Mouse (Mus musculus) kidney, postnatal 0 days (tissue): ENCODE data around the gene Krt72. TPM values are rescaled to one million over a fixed set of nuclear protein-coding genes. Genes with fewer than 3 reads are reported as not detected.
A peak's percentile ranks its signal among the peaks of the same experiment; 100 is the strongest.

Source experiments
- ATAC-seq: fragments of 200-750 bp; cut with Nextera tagmentation; replicated peaks from 2 replicates; pipeline ENCODE4 v1.8.0; 2017; ENCODE audit warnings: low read depth, moderate number of reproducible peaks, moderate TSS enrichment, moderate library complexity; ENCODE audit not compliant: low FRiP score
- DNase-seq: peaks from one replicate; pipeline ENCODE4 v3.0.0-alpha.2; 2016; ENCODE audit warnings: low spot score
- H3K27ac ChIP-seq: fragments of 300-500 bp; sonication (generic); 2 replicates; pipeline ENCODE4 v1.5.1; 2014; ENCODE audit warnings: mild to moderate bottlenecking
- H3K27me3 ChIP-seq: fragments of 300-500 bp; sonication (generic); 2 replicates; pipeline ENCODE4 v1.6.1; 2014; ENCODE audit warnings: low read length, mixed read lengths; ENCODE audit not compliant: insufficient read depth
- H3K36me3 ChIP-seq: fragments of 300-500 bp; sonication (generic); 2 replicates; pipeline ENCODE4 v1.6.1; 2014; ENCODE audit warnings: low read length, mixed read lengths; ENCODE audit not compliant: insufficient read depth
- H3K4me1 ChIP-seq: fragments of 300-500 bp; sonication (generic); replicated peaks from 2 replicates; pipeline ENCODE4 v1.6.1; 2014; ENCODE audit warnings: antibody characterized with exemption, low read length, mixed read lengths; ENCODE audit not compliant: insufficient read depth
- H3K4me2 ChIP-seq: fragments of 300-500 bp; sonication (generic); 2 replicates; pipeline ENCODE4 v1.6.1; 2014; ENCODE audit warnings: mild to moderate bottlenecking, low read length, moderate library complexity, mixed read lengths
- H3K4me3 ChIP-seq: fragments of 300-500 bp; sonication (generic); replicated peaks from 2 replicates; pipeline ENCODE4 v1.5.1; 2014; ENCODE audit warnings: low read depth, low read length
- H3K9ac ChIP-seq: fragments of 300-500 bp; sonication (generic); 2 replicates; pipeline ENCODE4 v1.6.1; 2014; ENCODE audit warnings: low read depth, low read length
- H3K9me3 ChIP-seq: fragments of 300-500 bp; sonication (generic); replicated peaks from 2 replicates; pipeline ENCODE4 v1.6.1; 2016; ENCODE audit warnings: low read length, inconsistent platforms, mixed read lengths
- CTCF ChIP-seq: IDR thresholded peaks from 2 replicates; pipeline ENCODE4 v1.5.1; 2016; ENCODE audit warnings: antibody characterized with exemption, low read depth, mild to moderate bottlenecking, moderate library complexity
- WGBS: fragments of 180-500 bp; shearing (Covaris S2); extraction: QIAGEN DNeasy Blood & Tissue Kit; methylation state at CpG from one replicate; pipeline ENCODE4 v1.1.7; 2014; 5-methylcytosine and 5-hydroxymethylcytosine counted together
- polyA plus RNA-seq: library from polyadenylated mRNA; unstranded; fragments of >200 nt; fragmentation: Nextera tagmentation; extraction: Ambion mirVana; gene quantifications from 2 replicates; pipeline ENCODE4 v1.2.1, GENCODE M21; 2015

The Krt72 gene
- polyA plus RNA-seq, result not detected in 2 replicates

- ATAC-seq (no peak), DNase-seq (no peak)
- no peaks in the 10 kb centered on the region for H3K27me3 ChIP-seq
- no peak within 1 kb of the TSS for H3K4me3 ChIP-seq
- no peak within 1 kb of the TSS for H3K9ac ChIP-seq
- no peak for TF ChIP-seq CTCF
- no peaks in the 10 kb centered on the region for H3K36me3 ChIP-seq
- WGBS, result 93% methylated on average over 18 of the region's 18 CpGs
- no peaks in the 10 kb centered on the region for H3K9me3 ChIP-seq
- H3K4me1 ChIP-seq, result no peaks in the 10 kb centered on the region
- H3K27ac ChIP-seq, result no peak within 1 kb of the TSS
- H3K4me2 ChIP-seq, result no peak within 1 kb of the TSS
Observed at GRCm38 (mm10) chr15:101786360-101786759, at the start of gene Krt72. Gene Krt72, minus strand, starts transcription at chr15:101786460.

- no peak overlapping the region for H3K27ac ChIP-seq
- no peak overlapping the region for H3K4me2 ChIP-seq
- H3K36me3 ChIP-seq, result no peaks in the 10 kb centered on the region
- no peaks in the 10 kb centered on the region for H3K4me1 ChIP-seq
- H3K9ac ChIP-seq, result no peak overlapping the region
- TF ChIP-seq CTCF, result peak; percentile 44; the same call in 1 of the 2 replicates
- H3K9me3 ChIP-seq, result no peaks in the 10 kb centered on the region
- ATAC-seq, result no peak
- no peak for DNase-seq
- 65% methylated on average over 5 of the region's 5 CpGs for WGBS
- no peaks in the 10 kb centered on the region for H3K27me3 ChIP-seq
- H3K4me3 ChIP-seq, result no peak overlapping the region
Observed at GRCm38 (mm10) chr15:101834784-101835328, 48.6 kb upstream of the Krt72 start.

- no peak for TF ChIP-seq CTCF
- Histone ChIP-seq H3K4me2 (no peak overlapping the region), H3K27me3 (no peaks in the 10 kb centered on the region), H3K36me3 (no peaks in the 10 kb centered on the region), H3K9ac (no peak overlapping the region), H3K27ac (no peak overlapping the region), H3K4me3 (no peak overlapping the region), H3K9me3 (no peaks in the 10 kb centered on the region), H3K4me1 (no peaks in the 10 kb centered on the region)
- WGBS, result 19% methylated on average over 6 of the region's 6 CpGs
- ATAC-seq (no peak), DNase-seq (no peak)
Observed at GRCm38 (mm10) chr15:101833131-101833530, 46.9 kb upstream of the Krt72 start.

- WGBS, result 66% methylated on average over 5 of the region's 5 CpGs
- TF ChIP-seq CTCF, result no peak
- H3K4me2 ChIP-seq, result no peak overlapping the region
Observed at GRCm38 (mm10) chr15:101829441-101829840, 43.2 kb upstream of the Krt72 start.

GRCm38 (mm10) chr15:101821786-101822185, 35.5 kb upstream of the Krt72 start:
- Histone ChIP-seq H3K9ac (no peak overlapping the region), H3K27ac (no peak overlapping the region), H3K4me2 (no peak overlapping the region), H3K27me3 (no peaks in the 10 kb centered on the region), H3K4me1 (no peaks in the 10 kb centered on the region; the same call in 1 of the 2 replicates), H3K9me3 (no peaks in the 10 kb centered on the region), H3K4me3 (no peak overlapping the region), H3K36me3 (no peaks in the 10 kb centered on the region)
- no peak for ATAC-seq
- 25% methylated on average over 3 of the region's 3 CpGs for WGBS
- no peak for DNase-seq
- no peak for TF ChIP-seq CTCF

More at GRCm38 (mm10) chr15:101829441-101829840, 43.2 kb upstream of the Krt72 start:
- Histone ChIP-seq H3K27me3 (no peaks in the 10 kb centered on the region), H3K9me3 (no peaks in the 10 kb centered on the region), H3K36me3 (no peaks in the 10 kb centered on the region), H3K27ac (no peak overlapping the region), H3K9ac (no peak overlapping the region), H3K4me1 (no peaks in the 10 kb centered on the region), H3K4me3 (no peak overlapping the region)
- ATAC-seq, result no peak
- DNase-seq, result no peak

GRCm38 (mm10) chr15:101817875-101818274, 31.6 kb upstream of the Krt72 start, which contains the start of gene Krt2:
Gene Krt2, minus strand, starts transcription at chr15:101818169.
- WGBS, result 77% methylated on average over 16 of the region's 16 CpGs
- ATAC-seq (no peak), DNase-seq (no peak)
- no peak within 1 kb of the TSS for H3K4me3 ChIP-seq
- H3K9me3 ChIP-seq, result no peaks in the 10 kb centered on the region
- no peaks in the 10 kb centered on the region for H3K4me1 ChIP-seq
- H3K4me2 ChIP-seq, result no peak within 1 kb of the TSS
- no peaks in the 10 kb centered on the region for H3K27me3 ChIP-seq
- H3K27ac ChIP-seq, result no peak within 1 kb of the TSS
- H3K36me3 ChIP-seq, result no peaks in the 10 kb centered on the region
- no peak for TF ChIP-seq CTCF
- H3K9ac ChIP-seq, result no peak within 1 kb of the TSS
